Mouse (Mus musculus): ENCODE measurements at regions not wholly inside any gene's neighbourhood (a gene's known extent, or its start where the extent isn't known, plus 50 kb on each side); places are given as distances from the start of the nearest gene placed in this dataset.

DNA sequence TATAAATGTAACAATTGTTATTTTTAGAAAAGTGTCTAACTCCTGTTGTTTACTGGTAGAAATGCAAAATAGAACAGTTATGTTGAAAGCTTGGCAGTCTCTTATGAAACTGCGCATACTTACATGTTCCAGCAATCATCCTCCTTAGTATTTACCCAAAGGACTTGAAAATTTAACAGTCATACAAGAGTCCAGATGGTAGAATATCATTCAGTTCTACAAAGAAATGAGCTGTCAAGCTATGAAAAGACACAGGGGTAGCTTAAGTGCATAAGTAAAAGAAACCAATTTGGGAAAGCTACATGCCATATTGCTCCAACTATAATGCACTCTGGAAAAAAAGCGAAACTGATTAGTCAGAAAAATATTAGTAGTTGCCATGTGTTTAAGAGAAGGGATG is 196.7 kb downstream of the Ndufa4 start:
- Histone ChIP-seq H3K4me2 (no peak overlapping the region), H3K36me3 (no peaks in the 10 kb centered on the region), H3K27me3 (no peaks in the 10 kb centered on the region), H3K9me3 (no peaks in the 10 kb centered on the region), H3K4me1 (replicated peaks) (no peaks in the 10 kb centered on the region), H3K9ac (no peak overlapping the region), H3K4me3 (no peak overlapping the region), H3K27ac (replicated peaks) (no peak overlapping the region)
- 89% methylated on average over 2 of the region's 2 CpGs for WGBS
- no peak for ATAC-seq (ENCODE audit: low read depth)

DNA sequence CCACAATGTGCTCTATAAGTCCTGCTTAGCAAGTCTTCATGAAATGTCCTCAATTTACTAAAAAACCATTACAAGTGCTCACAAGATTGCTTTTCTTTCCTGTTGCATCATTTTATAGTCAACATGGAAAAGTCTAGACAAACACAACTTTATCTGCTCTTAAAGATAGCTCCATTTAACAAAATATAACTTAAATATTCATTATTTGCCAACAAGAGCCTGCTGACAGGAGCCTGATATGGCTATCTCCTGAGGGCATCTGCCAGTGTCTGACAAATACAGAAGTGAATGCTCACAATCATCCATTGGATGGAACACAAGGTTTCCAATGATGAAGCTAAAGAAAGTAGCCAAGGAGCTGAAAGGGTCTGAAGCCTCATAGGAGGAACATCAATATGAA is 197.8 kb downstream of the Ndufa4 start:
- Histone ChIP-seq H3K9ac (no peak overlapping the region), H3K36me3 (no peaks in the 10 kb centered on the region), H3K27me3 (no peaks in the 10 kb centered on the region), H3K27ac (replicated peaks) (no peak overlapping the region), H3K4me2 (no peak overlapping the region), H3K9me3 (no peaks in the 10 kb centered on the region), H3K4me1 (replicated peaks) (no peaks in the 10 kb centered on the region), H3K4me3 (no peak overlapping the region)
- ATAC-seq (ENCODE audit: low read depth), result no peak
